Mouse (Mus musculus) midbrain, embryonic 14.5 days (tissue): ENCODE measurements around the gene Jund. TPM values are rescaled to one million over a fixed set of nuclear protein-coding genes. Genes with fewer than 3 reads are reported as not detected.

Experiments
- ATAC-seq: fragments of 200-750 bp; cut with Nextera tagmentation; 2 replicates; pipeline ENCODE4 v1.8.0; 2017; ENCODE audit warnings: moderate number of reproducible peaks, moderate library complexity; ENCODE audit not compliant: low FRiP score, low TSS enrichment
- DNase-seq: peaks from one replicate; pipeline ENCODE4 v3.0.0-alpha.2; 2015
- H3K27ac ChIP-seq: fragments of 300-500 bp; sonication (generic); replicated peaks from 2 replicates; pipeline ENCODE4 v1.5.1; 2014; ENCODE audit warnings: mild to moderate bottlenecking, low read depth, low read length, moderate library complexity
- H3K27me3 ChIP-seq: fragments of 300-500 bp; sonication (generic); 2 replicates; pipeline ENCODE4 v1.6.1; 2014; ENCODE audit warnings: low read length, control low read depth, mixed read lengths; ENCODE audit not compliant: control insufficient read depth, insufficient read depth
- H3K36me3 ChIP-seq: fragments of 300-500 bp; sonication (generic); 2 replicates; pipeline ENCODE4 v1.6.1; 2014; ENCODE audit warnings: low read length, control low read depth; ENCODE audit not compliant: control insufficient read depth, insufficient read depth
- H3K4me1 ChIP-seq: fragments of 300-500 bp; sonication (generic); 2 replicates; pipeline ENCODE4 v1.6.1; 2014; ENCODE audit warnings: mild to moderate bottlenecking, antibody characterized with exemption, low read length, control low read depth; ENCODE audit not compliant: control insufficient read depth, insufficient read depth
- H3K4me2 ChIP-seq: fragments of 300-500 bp; sonication (generic); 2 replicates; pipeline ENCODE4 v1.6.1; 2014; ENCODE audit warnings: mild to moderate bottlenecking, low read length, moderate library complexity
- H3K4me3 ChIP-seq: fragments of 300-500 bp; sonication (generic); replicated peaks from 2 replicates; pipeline ENCODE4 v1.5.1; 2014; ENCODE audit warnings: low read depth, low read length
- H3K9ac ChIP-seq: fragments of 300-500 bp; sonication (generic); replicated peaks from 2 replicates; pipeline ENCODE4 v1.6.1; 2014; ENCODE audit warnings: mild to moderate bottlenecking, low read length, moderate library complexity
- H3K9me3 ChIP-seq: fragments of 300-500 bp; sonication (generic); 2 replicates; pipeline ENCODE4 v1.6.1; 2016; ENCODE audit warnings: low read length, control low read depth, mixed read lengths; ENCODE audit not compliant: control insufficient read depth
- WGBS: fragments of 180-500 bp; shearing (Covaris S2); extraction: QIAGEN DNeasy Blood & Tissue Kit; methylation state at CpG from one replicate; pipeline ENCODE4 v1.1.7; 2014; 5-methylcytosine and 5-hydroxymethylcytosine counted together
- polyA plus RNA-seq: library from polyadenylated mRNA; unstranded; fragments of >200 nt; fragmentation: Nextera tagmentation; extraction: Ambion mirVana; gene quantifications from 2 replicates; pipeline ENCODE4 v1.2.1, GENCODE M21; 2014

Gene Jund
- polyA plus RNA-seq, 1 experiment from 2014 or later = 119 TPM

DNA sequence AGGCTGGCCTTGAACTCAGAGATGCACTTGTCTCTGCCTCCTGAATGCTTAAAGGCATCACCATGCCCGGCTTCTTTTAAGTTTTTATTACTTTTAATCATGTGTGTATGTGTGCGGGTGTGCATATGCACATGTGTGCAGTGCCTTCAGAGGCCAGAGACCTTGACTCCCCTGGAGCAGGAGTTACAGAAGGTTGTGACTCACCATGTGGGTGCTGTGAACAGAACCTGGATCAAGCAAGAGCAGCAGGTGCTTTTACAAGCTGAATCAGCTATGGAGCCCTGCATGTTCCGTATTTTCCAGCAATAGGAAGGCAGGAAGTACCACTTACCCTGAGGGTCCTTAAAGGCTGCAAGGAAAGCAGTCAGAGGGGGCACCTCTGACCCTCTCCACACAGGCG lies 7.5 kb upstream of the Jund start:
- Histone ChIP-seq H3K27ac (peak overlapping the region; percentile 41; the same call in 1 of the 2 replicates), H3K4me1 (peaks cover 13% of the 10 kb centered on the region; the same call in 1 of the 2 replicates), H3K27me3 (no peaks in the 10 kb centered on the region), H3K9ac (peak overlapping the region; percentile 52), H3K9me3 (no peaks in the 10 kb centered on the region), H3K4me2 (peak overlapping the region; percentile 56), H3K4me3 (peak overlapping the region; percentile 28), H3K36me3 (no peaks in the 10 kb centered on the region)
- DNase-seq = no peak
- WGBS = 59% methylated on average over 4 of the region's 4 CpGs
- ATAC-seq = no peak

DNA sequence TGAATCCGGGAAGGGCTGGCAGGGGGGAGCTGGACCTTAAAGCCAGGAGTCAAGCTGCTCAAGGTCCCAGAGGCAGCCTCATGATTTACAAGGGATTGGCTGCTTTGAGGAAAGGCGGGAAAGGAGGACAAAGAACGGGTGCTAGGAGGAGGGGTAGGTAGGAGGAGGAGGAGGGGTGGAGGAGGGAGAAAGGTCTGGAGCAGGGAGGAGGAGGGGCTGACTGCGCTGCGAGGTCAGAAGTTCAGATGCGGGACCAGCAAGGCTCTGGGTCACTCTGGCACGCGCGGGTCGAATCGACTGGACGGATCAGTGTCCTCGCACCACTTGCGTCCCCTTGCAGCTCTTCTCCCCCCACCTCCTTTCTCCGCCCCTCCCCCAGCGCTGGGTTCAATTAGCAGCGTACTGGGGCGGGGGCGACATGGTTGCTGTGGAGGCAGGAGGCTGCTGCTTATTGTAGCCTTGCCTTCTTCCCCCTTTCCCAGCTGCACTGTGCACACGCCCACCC lies 7.0 kb upstream of the Jund start:
- Histone ChIP-seq H3K9ac (peak overlapping the region; percentile 52), H3K4me1 (peaks cover 18% of the 10 kb centered on the region), H3K9me3 (no peaks in the 10 kb centered on the region), H3K4me3 (peak overlapping the region; percentile 28), H3K36me3 (no peaks in the 10 kb centered on the region), H3K27ac (peak overlapping the region; percentile 41; the same call in 1 of the 2 replicates), H3K4me2 (peak overlapping the region; percentile 56), H3K27me3 (no peaks in the 10 kb centered on the region)
- under 1% methylated on average over 19 of the region's 20 CpGs for WGBS
- ATAC-seq (peak; percentile 38), DNase-seq (peak; percentile 71)

DNA sequence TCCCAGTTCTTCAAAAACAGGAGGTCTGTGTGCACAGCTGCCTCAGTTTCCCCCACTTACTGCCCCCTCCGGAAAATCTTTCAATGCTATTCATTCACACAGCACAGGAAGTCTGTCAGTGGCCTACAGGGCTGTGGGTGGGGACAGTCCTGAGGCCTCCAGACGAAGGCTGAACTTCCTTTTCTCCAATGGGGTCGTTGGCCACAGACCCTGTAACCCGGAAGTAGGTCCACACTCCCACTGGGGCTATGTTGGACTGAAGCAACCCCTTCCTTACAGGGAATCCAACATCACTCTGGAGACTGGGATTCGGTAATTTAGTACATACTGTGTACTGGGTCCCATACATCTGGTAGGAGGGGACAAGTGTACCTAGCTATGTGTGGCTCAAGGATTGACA lies 5.1 kb upstream of the Jund start:
- Histone ChIP-seq H3K4me3 (no peak overlapping the region), H3K9me3 (no peaks in the 10 kb centered on the region), H3K4me1 (peaks cover 32% of the 10 kb centered on the region), H3K9ac (no peak overlapping the region), H3K4me2 (no peak overlapping the region), H3K36me3 (no peaks in the 10 kb centered on the region), H3K27ac (no peak overlapping the region), H3K27me3 (no peaks in the 10 kb centered on the region)
- no peak for ATAC-seq
- no peak for DNase-seq
- WGBS = 87% methylated on average over 5 of the region's 5 CpGs

DNA sequence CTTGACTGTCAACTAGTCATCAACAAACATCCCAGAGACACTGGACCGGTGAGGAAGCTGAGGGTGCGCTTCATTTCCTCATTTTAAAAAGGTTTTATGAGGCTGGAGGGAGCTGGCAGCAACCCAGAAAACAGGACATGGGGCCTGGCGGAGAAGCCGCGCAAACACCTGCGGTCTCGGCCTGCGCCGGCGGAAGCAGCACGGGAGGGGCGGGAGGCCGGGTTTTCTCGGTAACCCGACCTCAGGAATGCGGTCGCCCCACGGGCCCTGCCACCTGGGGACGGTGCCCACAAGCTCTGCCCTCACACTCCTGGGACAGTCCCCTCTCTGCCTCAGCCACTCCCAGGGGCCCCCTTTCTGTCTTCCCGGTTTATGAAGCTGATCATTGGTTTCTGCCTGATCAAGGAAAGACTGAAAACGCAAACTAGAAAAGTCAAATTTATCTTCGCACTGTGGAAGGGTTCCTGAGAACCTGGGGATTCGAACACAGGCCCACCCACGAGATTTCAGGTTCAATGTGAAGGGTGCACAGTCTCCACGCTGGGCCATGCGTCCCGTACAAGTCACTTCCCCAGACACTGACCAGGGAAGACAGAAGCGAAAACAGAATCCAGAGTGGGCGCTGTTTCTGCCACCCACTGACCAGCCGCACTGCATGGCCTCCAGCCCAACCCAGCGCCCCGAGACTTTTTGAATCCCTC lies 3.3 kb upstream of the Jund start:
- H3K27ac ChIP-seq = no peak overlapping the region
- WGBS = 41% methylated on average over 32 of the region's 32 CpGs

DNA sequence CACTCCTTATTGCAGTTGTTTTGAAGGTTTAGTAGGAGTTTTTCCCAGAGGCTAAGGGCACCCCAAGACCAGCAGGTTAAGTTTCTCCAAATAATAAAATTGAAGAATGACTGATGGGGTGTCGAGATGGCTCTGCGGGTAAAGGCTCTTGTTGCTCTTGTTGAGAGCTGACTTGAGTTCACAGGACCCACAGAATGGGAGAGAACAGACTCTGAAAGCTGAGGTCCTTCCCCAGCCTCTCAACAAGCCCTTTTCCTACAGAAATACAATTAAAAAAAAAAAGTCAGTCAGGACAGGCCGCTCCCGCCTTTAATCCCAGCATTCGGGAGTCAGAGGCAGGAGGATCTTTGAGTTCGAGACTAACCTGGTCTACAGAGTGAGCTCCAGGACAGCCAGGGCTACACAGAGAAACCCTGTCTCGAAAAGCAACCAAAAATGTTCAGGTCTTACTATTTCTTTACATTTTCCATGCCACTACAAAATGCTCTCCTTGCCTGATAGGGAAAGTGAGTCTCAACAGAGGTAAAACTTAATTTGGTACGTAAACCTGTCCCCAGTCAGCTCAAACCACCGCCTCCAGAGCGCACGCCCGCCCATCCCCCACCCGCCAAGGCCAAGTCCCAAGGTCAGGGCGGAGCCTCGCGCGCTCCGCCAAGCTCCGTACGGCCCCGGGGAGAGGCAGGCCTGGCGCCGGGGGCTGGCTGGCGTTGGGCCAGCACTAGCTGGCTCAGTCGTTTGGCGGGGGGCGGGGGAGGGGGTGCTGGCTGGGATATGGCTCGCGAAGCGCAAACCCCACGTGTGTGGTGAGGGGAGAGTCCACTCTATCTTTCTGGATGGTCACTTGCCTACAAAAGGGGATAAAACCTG lies 2.5 kb upstream of the Jund start:
- H3K4me1 ChIP-seq = peaks cover 35% of the 10 kb centered on the region
- 6% methylated on average over 31 of the region's 31 CpGs for WGBS

More for the DNA sequence above, 3.3 kb upstream of the Jund start:
- Histone ChIP-seq H3K9me3 (no peaks in the 10 kb centered on the region), H3K4me2 (no peak overlapping the region), H3K36me3 (no peaks in the 10 kb centered on the region), H3K9ac (no peak overlapping the region), H3K4me1 (peaks cover 32% of the 10 kb centered on the region), H3K4me3 (no peak overlapping the region), H3K27me3 (no peaks in the 10 kb centered on the region)
- ATAC-seq (no peak), DNase-seq (no peak)

DNA sequence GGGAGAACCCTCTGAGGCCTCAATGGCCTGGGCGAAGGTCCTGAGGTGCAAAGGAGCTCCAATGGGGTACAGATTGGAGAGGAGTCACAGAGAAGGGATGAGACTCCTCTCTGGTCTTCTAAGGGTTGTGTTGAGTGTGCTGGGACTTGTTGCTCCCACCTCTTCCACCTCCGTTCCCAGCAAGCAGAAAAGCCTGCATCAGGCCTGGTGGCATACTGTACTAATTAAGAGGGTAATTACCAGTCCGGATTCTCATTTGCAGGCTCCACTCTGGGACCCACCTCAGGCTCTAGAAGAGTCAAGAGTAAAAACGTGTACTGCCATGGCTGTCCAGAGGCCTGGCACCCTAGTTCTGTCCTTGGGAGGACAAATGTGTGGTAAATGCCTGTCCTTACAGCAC lies 1.8 kb upstream of the Jund start:
- H3K36me3 ChIP-seq = no peaks in the 10 kb centered on the region
- peaks cover 36% of the 10 kb centered on the region for H3K4me1 ChIP-seq
- no peak for DNase-seq
- H3K9me3 ChIP-seq = no peaks in the 10 kb centered on the region
- WGBS = 44% methylated on average over 4 of the region's 4 CpGs
- H3K27ac ChIP-seq = peak overlapping the region; percentile 49
- 0 out of 2 replicates have a peak overlapping the region, but pooled peaks have one; percentile 43 for H3K9ac ChIP-seq
- H3K4me2 ChIP-seq = peak overlapping the region; percentile 53
- no peak overlapping the region for H3K4me3 ChIP-seq
- no peaks in the 10 kb centered on the region for H3K27me3 ChIP-seq
- no peak for ATAC-seq

More for the DNA sequence above, 2.5 kb upstream of the Jund start:
- Histone ChIP-seq H3K27ac (peak overlapping the region; percentile 49), H3K9ac (0 out of 2 replicates have a peak overlapping the region, but pooled peaks have one; percentile 43), H3K36me3 (no peaks in the 10 kb centered on the region), H3K4me3 (0 out of 2 replicates have a peak overlapping the region, but pooled peaks have one; percentile 19), H3K9me3 (no peaks in the 10 kb centered on the region), H3K4me2 (peak overlapping the region; percentile 53), H3K27me3 (no peaks in the 10 kb centered on the region)
- peak; percentile 86 for DNase-seq
- ATAC-seq = no peak

DNA sequence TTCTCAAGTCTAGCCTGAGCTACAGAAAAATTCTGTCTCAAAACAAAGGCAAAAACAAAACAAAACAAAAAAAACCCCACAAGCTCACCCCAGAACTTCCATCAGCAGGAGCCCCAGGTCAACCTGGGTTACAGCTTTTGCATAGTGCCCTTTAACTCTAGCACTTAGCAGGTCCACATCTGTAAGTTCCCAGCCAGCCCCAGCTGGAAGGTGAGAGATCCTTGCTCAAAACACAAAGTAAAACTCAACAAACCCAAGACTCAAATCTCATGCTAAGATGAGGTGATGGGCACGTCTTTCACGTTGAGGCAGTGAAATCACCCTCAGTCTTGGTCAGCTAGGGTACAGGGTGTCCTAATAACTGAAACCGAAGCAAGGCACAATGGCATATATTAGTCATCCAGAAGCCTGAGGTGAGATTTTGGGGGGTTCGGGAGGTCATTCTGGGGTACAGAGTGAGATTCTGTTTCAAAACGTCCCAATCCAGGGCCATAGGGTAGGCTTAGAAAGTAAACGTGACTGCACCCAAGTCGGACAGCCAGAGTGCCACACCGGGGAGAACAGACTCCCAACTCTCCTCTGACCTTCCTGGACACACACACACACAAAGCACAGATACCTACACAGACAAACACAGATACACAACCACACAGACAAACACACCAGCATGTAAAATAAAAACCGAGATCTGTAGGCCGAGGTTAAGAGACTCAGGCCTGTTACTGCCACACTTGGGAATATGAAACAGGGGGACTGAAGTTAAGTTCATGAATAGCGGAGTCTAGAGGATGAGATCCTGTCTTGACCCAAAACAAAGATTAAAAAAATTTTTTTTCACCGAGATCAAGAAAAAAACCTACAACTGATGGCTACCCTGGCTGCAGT lies 1.1 kb upstream of the Jund start:
- Histone ChIP-seq H3K4me3 (peak overlapping the region; percentile 97), H3K4me2 (peak overlapping the region; percentile 59), H3K27me3 (no peaks in the 10 kb centered on the region), H3K9ac (peak overlapping the region; percentile 57; the same call in 1 of the 2 replicates), H3K9me3 (no peaks in the 10 kb centered on the region), H3K27ac (peak overlapping the region; percentile 99), H3K4me1 (peaks cover 39% of the 10 kb centered on the region), H3K36me3 (0 out of 2 replicates have a peak, but pooled peaks cover 1% of the 10 kb centered on the region)
- DNase-seq = no peak
- 72% methylated on average over 12 of the region's 12 CpGs for WGBS
- no peak for ATAC-seq
